Mouse (Mus musculus) E14TG2a.4 (cell line): ENCODE data around the gene 3110082J24Rik.

ENCODE experiments used
- CTCF ChIP-seq: conservative IDR thresholded peaks from 2 replicates; pipeline ENCODE4 v1.5.1; 2014; ENCODE audit warnings: low read length
- NANOG ChIP-seq: IDR thresholded peaks from 2 replicates; pipeline ENCODE4 v1.6.1; 2014; ENCODE audit warnings: borderline replicate concordance, low read length, mixed read lengths
- POU5F1 ChIP-seq: IDR thresholded peaks from 2 replicates; pipeline ENCODE4 v1.6.1; 2014; ENCODE audit warnings: low read length, borderline replicate concordance

- no peak; the same call in 1 of the 2 replicates for TF ChIP-seq CTCF
- TF ChIP-seq NANOG: no peak
- no peak for TF ChIP-seq POU5F1
These were observed 5.9 kb upstream of the 3110082J24Rik start for GRCm38 (mm10) chr5:30111771-30112170.
